Mouse (Mus musculus) lung, adult 2 months (tissue): ENCODE measurements around the gene Smarcd1.

Experiments
- CTCF ChIP-seq: fragments of 200-500 bp; IDR thresholded peaks from 2 replicates; pipeline ENCODE4 v1.5.1; 2011; ENCODE audit warnings: mild to moderate bottlenecking, low read length, control low read depth; ENCODE audit not compliant: insufficient read depth
- POLR2A ChIP-seq: fragments of 200-500 bp; IDR thresholded peaks from 2 replicates; pipeline ENCODE4 v1.6.1; 2011; ENCODE audit warnings: low read depth, mild to moderate bottlenecking, control low read depth, low read length, borderline replicate concordance; ENCODE audit errors: extremely low read depth

- TF ChIP-seq POLR2A (no peak), CTCF (no peak)
Observed at GRCm38 (mm10) chr15:99703104-99703503, 1.2 kb downstream of the Smarcd1 start.
